Mouse (Mus musculus): ENCODE measurements around the gene 1700020D05Rik.

DNA sequence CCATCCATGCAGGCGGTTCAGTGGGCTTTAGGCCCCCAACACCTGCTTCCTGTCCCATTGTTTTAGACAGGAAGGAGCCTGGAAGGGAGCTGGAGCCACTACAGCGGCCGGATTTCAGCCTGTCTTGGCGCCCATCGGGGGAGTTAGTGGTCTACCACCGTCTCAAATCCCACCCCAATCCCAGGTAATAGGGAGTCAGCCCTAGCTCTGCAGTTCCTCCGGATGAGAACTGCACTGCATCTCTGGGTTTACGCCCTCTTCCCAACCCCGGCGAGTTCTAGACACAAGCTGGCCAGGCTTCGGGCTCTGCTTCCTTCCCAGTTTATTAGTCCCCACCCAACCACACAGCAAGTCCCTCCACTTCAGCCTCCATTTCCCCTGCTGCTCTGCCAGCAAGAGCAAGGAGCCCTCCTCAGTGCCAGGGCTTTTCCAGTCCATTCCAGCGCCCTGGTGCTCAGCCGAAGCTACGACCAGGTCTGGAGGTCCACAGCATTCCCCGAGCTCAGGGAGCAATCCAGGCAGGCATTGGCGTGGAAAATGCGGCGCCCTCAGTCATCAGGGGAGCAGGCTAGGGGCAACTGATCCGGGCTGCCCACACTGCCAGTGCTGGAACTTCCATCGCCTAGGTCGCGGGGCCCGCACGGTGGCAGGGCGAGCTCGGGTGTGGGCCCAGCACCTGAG lies 47.2 kb downstream of the 1700020D05Rik start:
- TF ChIP-seq CTCF (IDR thresholded peaks at IDR 0.05): no peak
- TF ChIP-seq EP300 (IDR thresholded peaks at IDR 0.05): peak; percentile 55

Measured in lung, postnatal 0 days (tissue).